Mouse (Mus musculus) testis, adult 2 months (tissue): ENCODE measurements around the gene Mafg.

Source experiments
- CTCF ChIP-seq: fragments of 200-500 bp; IDR thresholded peaks from 2 replicates; pipeline ENCODE4 v1.5.1; 2012; ENCODE audit warnings: low read depth, mild to moderate bottlenecking, inconsistent platforms, low read length, moderate library complexity; ENCODE audit not compliant: control insufficient read depth, insufficient read depth, insufficient replicate concordance
- POLR2A ChIP-seq: fragments of 200-500 bp; IDR thresholded peaks from 2 replicates; pipeline ENCODE4 v1.6.1; 2012; ENCODE audit warnings: low read depth, mild to moderate bottlenecking, inconsistent platforms, low read length, moderate library complexity; ENCODE audit not compliant: control insufficient read depth

DNA sequence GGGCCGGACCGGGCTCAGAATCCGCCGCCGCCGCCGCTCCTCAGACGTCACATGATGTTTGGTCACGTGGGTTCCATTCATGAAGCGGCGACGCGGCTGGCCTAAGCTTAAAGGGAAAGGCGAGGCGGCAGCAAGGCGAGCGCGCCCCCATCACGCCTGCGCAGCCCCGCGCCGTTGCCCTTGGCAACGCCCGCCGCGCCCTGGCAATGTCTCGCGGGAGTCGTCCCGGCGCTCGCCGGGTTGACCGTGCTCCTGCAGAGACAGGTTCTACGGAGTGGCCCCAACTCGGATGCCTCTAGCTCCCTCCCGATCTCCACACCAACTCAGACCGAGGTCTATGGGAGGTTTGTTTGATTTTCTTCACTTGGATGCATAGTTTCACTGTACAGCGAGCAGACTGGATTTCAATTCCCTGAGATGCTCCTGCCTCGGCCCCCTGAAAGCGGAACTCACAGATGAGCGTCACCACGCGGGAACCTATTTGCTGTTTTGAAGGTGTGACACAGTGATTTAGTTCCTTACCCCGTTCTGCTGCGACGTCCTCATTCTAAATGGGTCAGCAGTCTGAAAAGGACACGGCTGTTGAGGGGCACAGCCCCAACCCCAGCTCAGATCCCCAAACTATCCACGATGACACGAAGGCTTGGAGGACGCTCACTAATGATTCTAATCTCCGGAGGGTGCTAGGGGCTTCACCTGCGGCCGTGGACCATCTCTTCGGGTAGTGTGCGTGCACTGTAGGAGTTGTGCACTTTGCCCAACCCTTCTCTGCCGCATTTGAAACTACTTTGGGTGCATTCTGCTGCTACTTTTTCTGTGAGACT lies at the start of gene Mafg:
- TF ChIP-seq CTCF: no peak
- peak; percentile 27; the same call in 1 of the 2 replicates for TF ChIP-seq POLR2A
